Mouse (Mus musculus) kidney, postnatal 0 days (tissue): Measurements from ENCODE around the gene Zfr. TPM values are rescaled to one million over a fixed set of nuclear protein-coding genes. Genes with fewer than 3 reads are reported as not detected.
A peak's percentile ranks its signal among the peaks of the same experiment; 100 is the strongest.
"Not testable (repeated sequence)": the region's sequence is repeated elsewhere in the genome, so short reads cannot be mapped to it uniquely, and the experiment has no call there.

Source experiments
- ATAC-seq: fragments of 200-750 bp; cut with Nextera tagmentation; replicated peaks from 2 replicates; pipeline ENCODE4 v1.8.0; 2017; ENCODE audit warnings: low read depth, moderate number of reproducible peaks, moderate TSS enrichment, moderate library complexity; ENCODE audit not compliant: low FRiP score
- DNase-seq: peaks from one replicate; pipeline ENCODE4 v3.0.0-alpha.2; 2016; ENCODE audit warnings: low spot score
- H3K27ac ChIP-seq: fragments of 300-500 bp; sonication (generic); 2 replicates; pipeline ENCODE4 v1.5.1; 2014; ENCODE audit warnings: mild to moderate bottlenecking
- H3K27me3 ChIP-seq: fragments of 300-500 bp; sonication (generic); 2 replicates; pipeline ENCODE4 v1.6.1; 2014; ENCODE audit warnings: low read length, mixed read lengths; ENCODE audit not compliant: insufficient read depth
- H3K36me3 ChIP-seq: fragments of 300-500 bp; sonication (generic); 2 replicates; pipeline ENCODE4 v1.6.1; 2014; ENCODE audit warnings: low read length, mixed read lengths; ENCODE audit not compliant: insufficient read depth
- H3K4me1 ChIP-seq: fragments of 300-500 bp; sonication (generic); replicated peaks from 2 replicates; pipeline ENCODE4 v1.6.1; 2014; ENCODE audit warnings: antibody characterized with exemption, low read length, mixed read lengths; ENCODE audit not compliant: insufficient read depth
- H3K4me2 ChIP-seq: fragments of 300-500 bp; sonication (generic); 2 replicates; pipeline ENCODE4 v1.6.1; 2014; ENCODE audit warnings: mild to moderate bottlenecking, low read length, moderate library complexity, mixed read lengths
- H3K4me3 ChIP-seq: fragments of 300-500 bp; sonication (generic); replicated peaks from 2 replicates; pipeline ENCODE4 v1.5.1; 2014; ENCODE audit warnings: low read depth, low read length
- H3K9ac ChIP-seq: fragments of 300-500 bp; sonication (generic); 2 replicates; pipeline ENCODE4 v1.6.1; 2014; ENCODE audit warnings: low read depth, low read length
- H3K9me3 ChIP-seq: fragments of 300-500 bp; sonication (generic); replicated peaks from 2 replicates; pipeline ENCODE4 v1.6.1; 2016; ENCODE audit warnings: low read length, inconsistent platforms, mixed read lengths
- CTCF ChIP-seq: IDR thresholded peaks from 2 replicates; pipeline ENCODE4 v1.5.1; 2016; ENCODE audit warnings: antibody characterized with exemption, low read depth, mild to moderate bottlenecking, moderate library complexity
- WGBS: fragments of 180-500 bp; shearing (Covaris S2); extraction: QIAGEN DNeasy Blood & Tissue Kit; methylation state at CpG from one replicate; pipeline ENCODE4 v1.1.7; 2014; 5-methylcytosine and 5-hydroxymethylcytosine counted together
- polyA plus RNA-seq: library from polyadenylated mRNA; unstranded; fragments of >200 nt; fragmentation: Nextera tagmentation; extraction: Ambion mirVana; gene quantifications from 2 replicates; pipeline ENCODE4 v1.2.1, GENCODE M21; 2015

Zfr gene
- polyA plus RNA-seq, 1 experiment from 2014 or later, result 77.3 TPM

DNA sequence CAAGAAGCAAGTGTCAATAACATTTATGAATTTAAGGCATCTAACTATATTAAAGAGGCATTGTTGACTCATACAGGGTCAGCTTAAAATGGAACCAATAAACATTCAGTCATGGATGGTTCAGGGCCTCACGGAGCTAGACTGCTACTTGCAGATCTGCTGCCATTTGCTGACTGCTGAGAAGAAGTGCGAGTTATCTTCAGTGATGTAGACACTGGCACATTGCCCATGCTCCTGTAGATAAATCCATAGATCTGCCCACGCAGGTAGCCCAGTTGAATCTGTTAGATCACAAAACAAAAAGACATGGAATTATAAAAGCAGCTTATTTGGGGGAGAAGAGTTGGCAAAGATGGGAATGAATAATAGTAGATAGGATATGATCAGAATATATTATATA, 36.1 kb downstream of the Zfr start:
- WGBS, result 90% methylated on average over 3 of the region's 3 CpGs
- no peak for TF ChIP-seq CTCF
- H3K36me3 ChIP-seq, result peaks cover 56% of the 10 kb centered on the region
- DNase-seq (no peak), ATAC-seq (no peak)
- H3K27ac ChIP-seq, result no peak overlapping the region
- H3K4me1 ChIP-seq, result no peaks in the 10 kb centered on the region
- no peak overlapping the region for H3K9ac ChIP-seq
- H3K27me3 ChIP-seq, result no peaks in the 10 kb centered on the region
- H3K4me3 ChIP-seq, result no peak overlapping the region
- no peak overlapping the region for H3K4me2 ChIP-seq
- no peaks in the 10 kb centered on the region for H3K9me3 ChIP-seq

DNA sequence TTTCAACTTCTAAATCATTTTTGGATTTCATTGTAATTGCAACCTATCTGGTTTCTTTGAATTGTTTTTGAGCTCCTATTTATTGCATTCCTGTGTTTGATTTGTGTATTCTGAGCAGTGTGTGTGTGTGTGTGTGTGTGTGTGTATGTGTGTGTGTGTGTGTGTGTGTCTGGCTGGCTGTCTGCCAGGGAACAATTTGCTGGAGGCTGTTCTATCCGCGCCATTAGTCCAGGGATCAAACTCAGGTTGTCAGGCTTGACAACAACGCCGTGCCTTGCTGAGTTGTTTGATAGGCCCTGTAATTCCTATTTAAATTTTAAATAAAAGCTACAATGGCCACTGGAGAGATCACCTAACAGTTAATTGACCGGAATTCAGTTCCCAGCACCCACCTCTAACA, 60.5 kb downstream of the Zfr start:
- 63% methylated on average over 5 of the region's 5 CpGs for WGBS
- Histone ChIP-seq H3K36me3 (peaks cover 35% of the 10 kb centered on the region), H3K9me3 (no peaks in the 10 kb centered on the region), H3K9ac (no peak overlapping the region), H3K4me3 (no peak overlapping the region), H3K27ac (no peak overlapping the region), H3K27me3 (no peaks in the 10 kb centered on the region), H3K4me1 (no peaks in the 10 kb centered on the region; the same call in 1 of the 2 replicates), H3K4me2 (no peak overlapping the region)
- TF ChIP-seq CTCF, result no peak
- ATAC-seq (no peak), DNase-seq (no peak)

- not testable (repeated sequence) for DNase-seq, H3K4me2 ChIP-seq, H3K27me3 ChIP-seq, H3K4me3 ChIP-seq, ATAC-seq, H3K9ac ChIP-seq, H3K9me3 ChIP-seq, H3K27ac ChIP-seq, H3K4me1 ChIP-seq
- WGBS, result 83% methylated on average over 13 of the region's 13 CpGs
- peaks cover 27% of the 10 kb centered on the region for H3K36me3 ChIP-seq
Measured at GRCm38 (mm10) chr15:12181181-12181805, 63.7 kb downstream of the Zfr start.

GRCm38 (mm10) chr15:12193880-12194816, 76.5 kb downstream of the Zfr start:
- ATAC-seq (peak; percentile 89), DNase-seq (peak; percentile 66)
- Histone ChIP-seq H3K4me1 (peaks cover 19% of the 10 kb centered on the region), H3K36me3 (0 out of 2 replicates have a peak, but pooled peaks cover 4% of the 10 kb centered on the region), H3K27ac (peak overlapping the region; percentile 86), H3K27me3 (no peaks in the 10 kb centered on the region), H3K4me3 (peak overlapping the region; percentile 8; the same call in 1 of the 2 replicates), H3K9me3 (no peaks in the 10 kb centered on the region), H3K4me2 (peak overlapping the region; percentile 41), H3K9ac (no peak overlapping the region)
- no peak for TF ChIP-seq CTCF
- 14% methylated on average over 25 of the region's 25 CpGs for WGBS

DNA sequence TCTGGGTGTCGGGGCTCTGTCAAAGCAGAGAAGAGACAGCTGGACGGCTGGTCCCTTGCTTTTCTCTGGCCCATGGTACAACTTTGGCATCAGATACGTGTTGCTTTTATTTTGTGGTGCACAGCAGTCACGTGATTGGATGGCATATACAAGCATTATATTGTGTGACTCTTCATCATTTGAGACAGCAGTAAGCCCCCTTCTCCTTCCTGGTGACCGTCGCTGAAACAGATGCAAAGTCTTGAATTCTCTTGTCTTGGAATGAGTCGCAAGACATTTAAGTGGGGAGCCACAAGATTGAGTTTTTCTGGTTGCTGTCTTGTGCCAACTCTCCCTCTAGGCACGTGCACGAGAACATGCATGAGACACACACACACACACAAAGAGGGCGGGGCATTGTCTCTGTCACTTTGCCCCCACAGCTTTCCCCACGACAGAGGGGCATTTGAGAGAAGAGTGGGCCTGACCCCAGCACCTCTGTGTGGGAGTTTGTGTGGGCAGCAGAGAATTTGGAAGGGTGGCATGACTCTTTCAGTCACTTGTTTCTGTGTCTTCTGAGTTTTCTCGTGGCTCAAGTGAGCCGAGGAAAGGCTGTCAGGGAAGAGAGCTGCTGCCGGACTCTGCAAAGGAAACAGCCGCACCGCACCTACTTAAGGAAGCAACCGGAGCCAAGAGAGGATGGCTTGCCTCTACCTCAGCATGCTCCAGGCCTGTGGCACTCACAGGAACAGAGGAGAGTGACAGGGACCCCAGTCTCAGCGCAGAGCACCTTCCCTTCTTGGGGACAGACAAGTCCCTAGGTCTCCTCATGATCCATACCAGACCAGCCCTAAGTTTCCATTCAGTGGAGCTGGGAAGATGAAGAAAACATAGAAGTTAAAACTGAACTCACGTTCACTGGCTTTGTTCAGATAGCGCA, 77.4 kb downstream of the Zfr start:
- Histone ChIP-seq H3K4me1 (peaks cover 19% of the 10 kb centered on the region), H3K27me3 (no peaks in the 10 kb centered on the region), H3K9ac (no peak overlapping the region), H3K4me2 (peak overlapping the region; percentile 41), H3K27ac (peak overlapping the region; percentile 86), H3K9me3 (no peaks in the 10 kb centered on the region), H3K36me3 (0 out of 2 replicates have a peak, but pooled peaks cover 4% of the 10 kb centered on the region), H3K4me3 (peak overlapping the region; percentile 8; the same call in 1 of the 2 replicates)
- WGBS, result 33% methylated on average over 20 of the region's 20 CpGs
- DNase-seq (no peak), ATAC-seq (no peak)
- no peak for TF ChIP-seq CTCF

DNA sequence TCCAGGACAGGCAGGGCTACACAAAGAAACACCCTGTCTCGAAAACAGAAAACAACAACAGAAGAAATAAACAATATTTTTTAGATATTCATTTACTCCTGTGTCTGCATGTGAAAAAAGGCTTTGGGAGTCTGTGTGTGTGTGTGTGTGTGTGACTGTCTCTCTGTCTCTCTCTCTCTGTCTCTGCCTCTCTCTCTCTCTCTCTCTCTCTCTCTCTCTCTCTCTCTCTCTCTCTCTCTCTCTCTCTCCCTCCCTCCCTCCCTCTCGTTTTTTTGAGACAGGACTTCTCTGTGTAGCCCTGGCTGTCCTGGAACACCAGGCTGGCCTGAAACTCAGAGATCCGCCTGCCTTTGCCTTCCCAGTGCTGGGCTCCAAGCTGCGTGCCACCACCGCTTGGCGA, 78.3 kb downstream of the Zfr start:
- H3K9me3 ChIP-seq, result no peaks in the 10 kb centered on the region
- WGBS, result 79% methylated on average over 6 of the region's 6 CpGs
- ATAC-seq, result no peak
- TF ChIP-seq CTCF, result no peak
- H3K4me1 ChIP-seq, result peaks cover 19% of the 10 kb centered on the region
- no peaks in the 10 kb centered on the region for H3K27me3 ChIP-seq
- H3K9ac ChIP-seq, result no peak overlapping the region
- H3K4me3 ChIP-seq, result no peak overlapping the region
- H3K36me3 ChIP-seq, result no peaks in the 10 kb centered on the region
- no peak for DNase-seq
- H3K27ac ChIP-seq, result no peak overlapping the region
- H3K4me2 ChIP-seq, result no peak overlapping the region
